Mouse (Mus musculus) neural tube, embryonic 12.5 days (tissue): ENCODE measurements around the gene Upf1. TPM values are rescaled to one million over a fixed set of nuclear protein-coding genes. Genes with fewer than 3 reads are reported as not detected.

Experiments used
- ATAC-seq: fragments of 200-750 bp; cut with Nextera tagmentation; 2 replicates; pipeline ENCODE4 v1.8.0; 2017; ENCODE audit warnings: low read depth, mild to moderate bottlenecking, moderate TSS enrichment, moderate library complexity; ENCODE audit not compliant: low FRiP score
- H3K27ac ChIP-seq: fragments of 300-500 bp; sonication (generic); 2 replicates; pipeline ENCODE4 v1.5.1; 2016
- H3K27me3 ChIP-seq: fragments of 300-500 bp; sonication (generic); replicated peaks from 2 replicates; pipeline ENCODE4 v1.6.1; 2016; ENCODE audit warnings: mild to moderate bottlenecking
- H3K36me3 ChIP-seq: fragments of 300-500 bp; sonication (generic); 2 replicates; pipeline ENCODE4 v1.6.1; 2016; ENCODE audit warnings: mild to moderate bottlenecking
- H3K4me1 ChIP-seq: fragments of 300-500 bp; sonication (generic); 2 replicates; pipeline ENCODE4 v1.6.1; 2016
- H3K4me2 ChIP-seq: fragments of 300-500 bp; sonication (generic); replicated peaks from 2 replicates; pipeline ENCODE4 v1.6.1; 2016; ENCODE audit warnings: mild to moderate bottlenecking
- H3K4me3 ChIP-seq: fragments of 300-500 bp; sonication (generic); 2 replicates; pipeline ENCODE4 v1.5.1; 2016
- H3K9ac ChIP-seq: fragments of 300-500 bp; sonication (generic); 2 replicates; pipeline ENCODE4 v1.6.1; 2016; ENCODE audit warnings: mild to moderate bottlenecking
- H3K9me3 ChIP-seq: fragments of 300-500 bp; sonication (generic); 2 replicates; pipeline ENCODE4 v1.6.1; 2016; ENCODE audit warnings: mild to moderate bottlenecking
- WGBS: fragments of 180-500 bp; shearing (Covaris S2); methylation state at CpG from one replicate; pipeline ENCODE4 v1.1.7; 2016; 5-methylcytosine and 5-hydroxymethylcytosine counted together
- polyA plus RNA-seq: library from polyadenylated mRNA; unstranded; fragments of >200 nt; fragmentation: Nextera tagmentation; extraction: Ambion mirVana; gene quantifications from 2 replicates; pipeline ENCODE4 v1.2.1, GENCODE M21; 2016

The Upf1 gene
- polyA plus RNA-seq, 1 experiment from 2014 or later, result 29.4 TPM

DNA sequence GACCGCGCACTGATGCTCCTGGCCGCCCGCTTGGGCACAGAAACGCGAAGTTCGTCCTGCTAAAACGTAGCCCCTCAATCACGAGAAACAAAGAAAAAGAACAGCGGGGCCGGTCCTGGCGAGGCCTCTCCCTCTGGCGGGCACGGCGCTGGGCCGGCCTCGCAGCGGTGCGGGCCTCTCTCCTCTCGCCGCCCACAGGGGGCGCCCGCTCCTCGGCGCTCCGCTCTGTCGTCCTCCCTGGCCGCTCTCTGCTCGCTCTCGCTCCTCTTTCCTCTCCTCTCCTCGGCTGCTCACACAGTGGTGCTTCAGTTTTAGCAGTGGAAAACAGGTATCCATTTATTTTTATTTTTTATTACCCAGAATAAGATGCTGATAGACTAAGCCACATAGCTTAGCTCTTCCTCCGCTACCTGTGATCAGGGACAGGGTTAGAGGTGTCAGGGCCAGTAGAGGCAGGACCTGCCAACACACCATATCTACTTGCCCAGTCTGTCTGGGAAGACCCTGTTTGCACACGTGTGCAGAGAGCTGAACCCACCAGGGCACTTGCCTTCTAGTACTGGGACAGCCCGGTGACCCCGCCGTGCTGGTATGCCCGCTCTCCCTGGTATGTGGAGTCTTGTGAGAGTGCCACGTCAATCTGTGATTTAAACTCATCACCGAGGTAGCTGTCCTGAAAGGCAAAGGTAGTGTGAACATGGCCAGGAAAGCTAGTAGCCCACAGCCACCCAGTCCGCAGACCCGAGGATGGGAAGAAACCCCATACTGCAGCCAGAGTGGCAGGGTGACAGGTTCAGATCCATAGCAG, 20.8 kb downstream of the Upf1 start:
- peak overlapping the region; percentile 32; the same call in 1 of the 2 replicates for H3K4me2 ChIP-seq
- H3K4me3 ChIP-seq, result no peak overlapping the region
- no peak overlapping the region for H3K27ac ChIP-seq
- H3K4me1 ChIP-seq, result peaks cover 26% of the 10 kb centered on the region
- H3K36me3 ChIP-seq, result peaks cover 72% of the 10 kb centered on the region
- ATAC-seq, result peak; percentile 64
- 22% methylated on average over 41 of the region's 41 CpGs for WGBS
- H3K9ac ChIP-seq, result 0 out of 2 replicates have a peak overlapping the region, but pooled peaks have one; percentile 33
- H3K27me3 ChIP-seq, result peaks cover 19% of the 10 kb centered on the region
- H3K9me3 ChIP-seq, result no peaks in the 10 kb centered on the region

DNA sequence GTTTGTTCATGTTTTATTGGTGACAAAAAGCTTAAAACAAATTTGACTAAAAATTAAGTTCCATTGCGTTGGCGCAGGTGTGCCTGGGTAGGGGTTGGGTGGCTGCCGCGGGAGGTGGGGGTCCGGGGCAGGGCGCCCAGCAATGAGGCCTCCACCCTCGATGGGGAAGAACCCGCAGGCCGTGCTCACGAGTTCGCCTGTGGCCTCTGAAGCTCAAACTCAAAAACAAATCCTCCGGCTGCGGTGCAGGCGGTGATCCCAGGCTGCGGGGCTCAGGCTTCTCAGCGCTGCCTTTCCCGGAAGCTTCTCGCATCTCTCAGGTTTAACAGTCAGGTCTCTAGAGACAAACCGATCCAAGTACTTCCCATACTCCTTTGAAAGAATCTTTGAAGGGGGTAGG, 21.6 kb downstream of the Upf1 start:
- H3K9me3 ChIP-seq, result no peaks in the 10 kb centered on the region
- 67% methylated on average over 19 of the region's 19 CpGs for WGBS
- H3K4me2 ChIP-seq, result peak overlapping the region; percentile 53; the same call in 1 of the 2 replicates
- no peak for ATAC-seq
- no peak overlapping the region for H3K27ac ChIP-seq
- H3K9ac ChIP-seq, result no peak overlapping the region
- H3K4me3 ChIP-seq, result no peak overlapping the region
- peaks cover 67% of the 10 kb centered on the region for H3K36me3 ChIP-seq
- peaks cover 19% of the 10 kb centered on the region for H3K27me3 ChIP-seq
- peaks cover 26% of the 10 kb centered on the region for H3K4me1 ChIP-seq

DNA sequence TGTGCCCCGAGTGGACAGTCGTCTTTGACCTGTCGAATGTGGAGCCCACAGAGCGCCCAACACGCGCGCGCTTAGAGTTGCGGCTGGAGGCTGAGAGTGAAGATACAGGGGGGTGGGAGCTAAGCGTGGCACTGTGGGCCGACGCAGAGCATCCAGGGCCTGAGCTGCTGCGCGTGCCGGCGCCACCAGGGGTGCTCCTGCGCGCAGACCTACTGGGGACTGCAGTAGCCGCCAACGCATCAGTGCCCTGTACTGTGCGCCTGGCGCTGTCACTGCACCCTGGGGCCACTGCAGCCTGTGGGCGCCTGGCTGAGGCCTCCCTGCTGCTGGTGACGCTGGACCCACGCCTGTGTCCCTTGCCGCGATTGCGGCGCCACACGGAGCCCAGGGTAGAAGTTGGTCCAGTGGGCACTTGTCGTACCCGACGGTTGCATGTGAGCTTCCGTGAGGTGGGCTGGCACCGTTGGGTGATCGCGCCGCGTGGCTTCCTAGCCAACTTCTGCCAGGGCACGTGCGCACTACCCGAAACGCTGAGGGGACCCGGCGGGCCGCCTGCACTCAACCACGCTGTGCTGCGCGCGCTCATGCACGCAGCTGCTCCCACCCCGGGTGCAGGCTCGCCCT, 22.2 kb downstream of the Upf1 start:
- no peaks in the 10 kb centered on the region for H3K9me3 ChIP-seq
- WGBS, result 28% methylated on average over 53 of the region's 53 CpGs
- H3K9ac ChIP-seq, result peak overlapping the region; percentile 44
- peaks cover 19% of the 10 kb centered on the region for H3K27me3 ChIP-seq
- ATAC-seq, result peak; percentile 83
- H3K4me2 ChIP-seq, result peak overlapping the region; percentile 53
- peaks cover 60% of the 10 kb centered on the region for H3K36me3 ChIP-seq
- no peak overlapping the region for H3K4me3 ChIP-seq
- H3K27ac ChIP-seq, result 0 out of 2 replicates have a peak overlapping the region, but pooled peaks have one; percentile 32
- H3K4me1 ChIP-seq, result peaks cover 26% of the 10 kb centered on the region

DNA sequence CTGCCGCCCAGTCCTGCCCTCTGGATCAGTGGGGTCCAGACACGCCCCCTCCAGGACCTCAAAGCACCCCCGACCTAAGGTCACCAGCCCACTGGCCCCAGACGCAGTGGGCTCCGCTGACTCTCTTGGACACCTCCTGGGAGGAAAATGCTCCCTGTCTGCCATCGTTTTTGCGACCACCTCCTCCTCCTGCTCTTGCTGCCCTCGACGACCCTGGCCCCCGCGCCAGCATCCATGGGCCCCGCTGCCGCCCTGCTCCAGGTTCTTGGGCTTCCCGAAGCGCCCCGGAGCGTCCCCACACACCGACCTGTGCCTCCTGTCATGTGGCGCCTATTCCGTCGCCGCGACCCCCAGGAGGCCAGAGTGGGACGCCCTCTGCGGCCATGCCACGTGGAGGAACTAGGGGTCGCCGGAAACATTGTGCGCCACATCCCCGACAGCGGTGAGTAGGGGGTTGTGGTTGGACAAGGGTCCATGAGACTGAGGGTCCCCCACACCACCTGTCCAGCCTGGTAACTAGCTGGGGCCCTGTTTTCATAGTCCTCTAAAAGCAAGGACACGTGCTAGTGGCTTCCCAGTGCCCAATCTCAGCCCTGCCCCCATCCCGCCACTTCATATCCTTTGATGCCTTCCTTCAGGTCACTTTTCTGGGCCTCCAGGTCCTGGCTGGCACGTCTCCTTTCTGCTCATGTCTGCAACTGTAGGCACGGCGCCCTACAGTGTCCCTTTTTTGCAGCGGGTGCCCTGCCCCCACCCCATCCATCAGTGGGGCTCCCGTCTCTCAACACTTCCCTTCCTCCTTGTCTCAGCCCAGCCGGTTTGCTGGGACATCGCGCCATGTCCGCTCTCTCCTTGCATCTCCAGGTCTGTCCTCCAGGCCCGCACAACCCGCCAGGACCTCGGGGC, 23.0 kb downstream of the Upf1 start:
- Histone ChIP-seq H3K27me3 (peaks cover 19% of the 10 kb centered on the region), H3K4me3 (peak overlapping the region; percentile 8; the same call in 1 of the 2 replicates), H3K9me3 (no peaks in the 10 kb centered on the region), H3K9ac (peak overlapping the region; percentile 44), H3K36me3 (peaks cover 54% of the 10 kb centered on the region), H3K4me2 (peak overlapping the region; percentile 53), H3K27ac (0 out of 2 replicates have a peak overlapping the region, but pooled peaks have one; percentile 32), H3K4me1 (peaks cover 26% of the 10 kb centered on the region)
- peak; percentile 22 for ATAC-seq
- WGBS, result 4% methylated on average over 45 of the region's 45 CpGs

DNA sequence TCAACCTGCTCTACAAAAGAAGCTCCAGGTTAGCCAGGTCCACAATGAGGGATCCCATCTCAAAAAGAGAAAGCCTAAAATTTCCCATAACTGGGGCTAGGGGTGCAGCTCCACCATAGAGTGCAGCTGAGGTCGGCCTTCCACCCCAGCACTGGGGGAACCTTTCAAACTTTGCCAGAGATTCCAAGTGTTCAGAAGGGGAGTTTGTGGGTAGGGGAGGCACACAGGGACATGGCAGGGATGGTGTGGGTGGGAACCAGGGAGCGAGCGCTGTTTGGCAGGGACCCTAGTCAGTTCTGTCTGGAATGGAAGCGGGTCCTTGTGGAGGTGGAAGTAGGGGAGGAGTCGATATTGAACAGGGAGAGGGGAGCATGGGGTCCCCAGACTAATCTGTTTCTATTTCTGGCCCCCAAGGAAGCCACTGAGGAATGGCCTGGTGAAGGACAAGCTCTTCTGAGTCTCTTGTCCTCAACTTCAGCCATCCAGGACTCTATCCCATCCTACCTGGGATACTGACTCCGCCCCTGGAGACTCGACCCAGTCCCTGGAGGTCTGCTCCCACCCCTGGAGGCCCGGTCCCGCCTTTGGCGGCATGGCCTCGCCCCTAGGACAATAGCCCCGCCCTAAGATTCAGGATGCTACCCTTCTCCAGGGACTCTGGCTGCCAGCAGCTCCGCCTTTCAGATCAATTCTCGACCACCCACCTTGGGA, 23.8 kb downstream of the Upf1 start, which contains the start of gene Gdf1:
Gene Gdf1 (plus strand): TSS at position 694 of the 711 bp plus-strand sequence.
- peaks cover 26% of the 10 kb centered on the region for H3K4me1 ChIP-seq
- H3K36me3 ChIP-seq, result peaks cover 50% of the 10 kb centered on the region
- H3K27ac ChIP-seq, result 0 out of 2 replicates have a peak within 1 kb of the TSS, but pooled peaks have one; percentile 32
- H3K4me3 ChIP-seq, result peak within 1 kb of the TSS; percentile 8; the same call in 1 of the 2 replicates
- H3K9me3 ChIP-seq, result no peaks in the 10 kb centered on the region
- no peak for ATAC-seq
- 25% methylated on average over 14 of the region's 14 CpGs for WGBS
- peak within 1 kb of the TSS; percentile 53 for H3K4me2 ChIP-seq
- peaks cover 19% of the 10 kb centered on the region for H3K27me3 ChIP-seq
- peak within 1 kb of the TSS; percentile 44 for H3K9ac ChIP-seq

DNA sequence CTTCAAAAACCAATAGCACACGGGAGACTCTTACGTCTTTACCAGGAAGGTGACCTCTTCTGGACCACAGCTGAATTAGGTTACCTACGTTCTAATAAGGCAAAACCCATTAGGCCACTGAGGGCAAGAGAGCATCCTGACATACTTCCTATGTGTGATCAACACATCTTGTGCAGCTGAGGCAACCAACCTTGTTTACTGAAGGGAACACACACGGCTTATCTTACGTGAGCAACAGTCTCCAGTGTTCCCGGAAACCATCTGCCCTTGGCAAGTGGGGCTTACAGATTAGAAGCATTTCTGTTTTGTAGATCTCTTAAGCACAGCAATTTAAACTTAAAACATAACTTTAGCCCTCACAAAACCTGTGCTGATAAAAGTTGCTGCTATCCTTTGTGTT, 25.6 kb downstream of the Upf1 start:
- H3K27me3 ChIP-seq, result peaks cover 19% of the 10 kb centered on the region
- H3K4me2 ChIP-seq, result no peak overlapping the region
- H3K9ac ChIP-seq, result no peak overlapping the region
- H3K36me3 ChIP-seq, result peaks cover 45% of the 10 kb centered on the region
- H3K4me3 ChIP-seq, result no peak overlapping the region
- no peaks in the 10 kb centered on the region for H3K9me3 ChIP-seq
- 95% methylated on average over 6 of the region's 6 CpGs for WGBS
- ATAC-seq, result no peak
- H3K4me1 ChIP-seq, result peaks cover 26% of the 10 kb centered on the region
- H3K27ac ChIP-seq, result no peak overlapping the region

DNA sequence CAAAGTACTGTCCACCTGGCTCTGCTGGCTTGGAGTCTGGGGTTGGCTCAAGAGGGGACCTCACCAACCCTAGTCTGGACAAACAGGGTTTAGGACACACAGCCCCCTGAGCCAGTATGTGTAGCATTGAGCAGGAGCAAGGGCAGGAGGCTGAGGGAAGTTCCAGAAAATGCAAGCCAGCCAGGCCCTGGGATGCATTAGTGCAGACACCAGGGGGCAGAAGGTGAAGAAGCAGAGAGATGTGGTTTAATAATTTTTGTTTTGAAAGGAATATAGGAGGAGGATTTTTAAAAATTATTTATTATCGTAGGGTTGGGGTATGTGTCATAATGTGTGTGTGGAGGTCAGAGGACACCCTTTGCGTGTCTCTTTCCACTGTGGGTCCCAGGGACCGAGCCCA, 29.4 kb downstream of the Upf1 start:
- no peak overlapping the region for H3K27ac ChIP-seq
- WGBS, result 95% methylated on average over 3 of the region's 3 CpGs
- H3K9me3 ChIP-seq, result no peaks in the 10 kb centered on the region
- H3K4me3 ChIP-seq, result no peak overlapping the region
- no peak overlapping the region for H3K9ac ChIP-seq
- H3K36me3 ChIP-seq, result peaks cover 35% of the 10 kb centered on the region; the same call in 1 of the 2 replicates
- no peak for ATAC-seq
- H3K4me1 ChIP-seq, result no peaks in the 10 kb centered on the region
- no peak overlapping the region for H3K4me2 ChIP-seq
- no peaks in the 10 kb centered on the region for H3K27me3 ChIP-seq

DNA sequence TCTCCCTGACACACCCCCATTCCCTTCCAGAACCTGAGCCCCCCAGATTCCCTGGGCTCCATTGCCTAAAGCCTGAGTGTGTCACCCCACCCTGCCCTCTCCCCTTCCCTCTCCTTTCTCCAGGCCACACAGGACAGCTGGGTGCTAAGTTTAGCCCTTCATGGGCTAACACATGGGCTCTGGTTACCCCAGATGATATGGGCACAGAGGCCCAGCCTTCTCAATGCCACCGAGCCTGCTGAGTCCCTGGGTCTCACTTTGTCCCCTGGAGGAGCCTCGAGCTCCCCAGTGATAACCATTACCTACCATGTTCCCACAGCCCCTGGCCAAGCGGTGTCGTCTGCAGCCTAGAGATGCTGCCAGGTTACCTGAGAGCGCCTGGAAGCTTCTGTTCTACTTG, 35.2 kb downstream of the Upf1 start:
- H3K9me3 ChIP-seq, result no peaks in the 10 kb centered on the region
- H3K4me1 ChIP-seq, result peaks cover 33% of the 10 kb centered on the region
- peaks cover 17% of the 10 kb centered on the region for H3K36me3 ChIP-seq
- H3K4me2 ChIP-seq, result peak overlapping the region; percentile 68
- ATAC-seq, result no peak
- H3K27ac ChIP-seq, result no peak overlapping the region
- 81% methylated on average over 5 of the region's 5 CpGs for WGBS
- H3K4me3 ChIP-seq, result no peak overlapping the region
- H3K9ac ChIP-seq, result no peak overlapping the region
- no peaks in the 10 kb centered on the region for H3K27me3 ChIP-seq

DNA sequence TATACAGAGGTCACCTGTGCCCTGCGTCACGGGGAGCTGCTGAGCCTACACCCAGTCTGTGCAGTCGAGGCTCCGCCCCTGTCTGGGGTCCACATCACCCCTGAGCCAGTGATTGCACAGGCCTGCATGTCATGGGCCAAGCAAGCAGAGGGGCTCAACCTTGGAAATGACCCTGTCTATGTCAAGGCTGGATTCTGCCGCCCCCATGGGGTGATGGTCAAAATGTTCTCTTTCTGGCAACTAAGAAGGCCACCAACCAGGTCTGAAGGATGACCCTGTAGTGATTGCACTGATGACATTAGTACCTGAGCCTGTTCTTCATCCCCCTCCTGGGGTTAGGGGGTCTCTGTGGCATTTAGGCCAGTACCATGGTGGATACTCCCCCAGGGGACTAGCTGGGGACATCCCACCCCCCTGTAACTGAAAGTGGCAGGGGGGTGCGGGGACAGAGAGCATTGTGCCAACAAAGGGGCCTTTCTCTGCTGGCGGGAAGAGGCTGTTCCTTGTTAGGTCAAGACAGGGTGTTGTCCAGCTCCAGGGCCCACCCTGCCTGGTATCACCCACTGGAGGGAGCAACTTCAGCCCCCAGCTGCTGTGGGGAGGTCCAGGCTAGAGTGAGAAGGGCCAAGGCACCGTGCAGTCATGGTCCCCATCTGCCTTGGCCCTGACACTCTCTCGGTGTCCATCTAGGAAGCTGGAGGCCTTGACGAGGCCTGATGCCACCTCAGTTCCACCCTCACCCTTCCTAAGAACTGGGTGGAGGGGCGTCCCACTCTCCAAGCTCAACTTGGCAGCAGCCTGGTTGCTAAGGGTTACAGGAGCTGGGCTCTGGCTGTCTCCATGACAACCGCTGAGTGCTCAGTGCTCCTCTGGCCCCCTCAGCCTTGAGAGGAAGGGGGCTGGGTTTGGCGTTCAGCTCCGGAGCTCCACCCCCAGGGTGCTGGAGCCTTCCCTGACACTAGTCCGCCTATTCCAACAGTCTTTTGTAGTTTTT, 36.3 kb downstream of the Upf1 start:
- peak; percentile 87 for ATAC-seq
- Histone ChIP-seq H3K27me3 (no peaks in the 10 kb centered on the region), H3K4me3 (peak overlapping the region; percentile 45), H3K4me2 (peak overlapping the region; percentile 68), H3K27ac (peak overlapping the region; percentile 74), H3K36me3 (peaks cover 26% of the 10 kb centered on the region), H3K4me1 (peaks cover 33% of the 10 kb centered on the region), H3K9me3 (no peaks in the 10 kb centered on the region), H3K9ac (peak overlapping the region; percentile 72)
- 10% methylated on average over 15 of the region's 15 CpGs for WGBS

DNA sequence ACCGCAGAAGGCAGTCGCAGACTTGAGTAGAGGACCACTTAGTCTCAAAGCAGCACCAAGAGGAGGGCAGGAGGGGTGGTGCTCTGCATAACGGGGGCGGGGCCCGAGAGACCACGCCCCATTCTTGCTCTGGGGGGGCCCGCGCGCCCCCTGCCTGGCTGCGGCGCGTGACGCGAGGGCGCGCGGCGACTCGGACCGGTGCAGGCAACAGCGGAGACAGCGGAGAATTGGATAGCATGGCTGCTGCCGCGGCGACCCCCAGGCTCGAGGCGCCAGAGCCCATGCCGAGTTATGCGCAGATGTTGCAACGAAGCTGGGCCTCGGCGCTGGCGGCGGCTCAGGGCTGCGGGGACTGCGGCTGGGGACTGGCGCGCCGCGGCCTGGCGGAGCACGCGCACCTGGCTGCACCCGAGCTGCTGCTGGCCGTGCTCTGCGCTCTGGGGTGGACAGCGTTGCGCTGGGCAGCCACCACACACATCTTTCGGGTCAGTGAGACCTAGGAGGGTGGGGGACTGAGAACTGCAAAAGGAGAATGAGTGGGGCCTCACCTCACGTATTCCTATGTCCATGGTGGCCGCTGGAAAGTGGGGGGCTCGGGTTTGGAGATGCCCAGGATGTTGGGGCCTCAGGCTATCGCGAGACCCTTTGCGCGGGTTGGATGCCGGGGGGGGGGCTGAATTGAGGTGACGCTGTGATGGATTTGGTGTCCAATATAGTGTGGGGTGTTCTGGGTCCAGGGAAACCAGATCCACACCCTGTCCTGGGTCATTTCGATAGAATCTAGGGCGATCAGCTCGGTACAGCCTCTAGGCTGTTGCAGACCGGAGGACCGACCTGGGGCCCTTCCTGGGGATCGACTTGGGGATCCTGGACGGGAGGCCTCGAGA, 37.2 kb downstream of the Upf1 start, which contains the start of gene Cers1:
Gene Cers1 (plus strand): TSS at position 152 of the 887 bp plus-strand sequence.
- H3K9ac ChIP-seq, result peak within 1 kb of the TSS; percentile 72
- peak within 1 kb of the TSS; percentile 68 for H3K4me2 ChIP-seq
- H3K9me3 ChIP-seq, result no peaks in the 10 kb centered on the region
- no peaks in the 10 kb centered on the region for H3K27me3 ChIP-seq
- ATAC-seq, result peak; percentile 44
- 2% methylated on average over 66 of the region's 66 CpGs for WGBS
- peaks cover 33% of the 10 kb centered on the region for H3K4me1 ChIP-seq
- H3K36me3 ChIP-seq, result peaks cover 36% of the 10 kb centered on the region
- H3K27ac ChIP-seq, result peak within 1 kb of the TSS; percentile 74
- H3K4me3 ChIP-seq, result peak within 1 kb of the TSS; percentile 45
